Mouse (Mus musculus) forebrain, embryonic 15.5 days (tissue): ENCODE measurements around the gene Dnttip1. TPM values are rescaled to one million over a fixed set of nuclear protein-coding genes. Genes with fewer than 3 reads are reported as not detected.
"Not testable (repeated sequence)": the region's sequence is repeated elsewhere in the genome, so short reads cannot be mapped to it uniquely, and the experiment has no call there.

Experiments
- ATAC-seq: fragments of 200-750 bp; cut with Nextera tagmentation; replicated peaks from 2 replicates; pipeline ENCODE4 v1.8.0; 2017; ENCODE audit warnings: mild to moderate bottlenecking, moderate TSS enrichment, moderate library complexity
- H3K27ac ChIP-seq: fragments of 300-500 bp; sonication (generic); replicated peaks from 2 replicates; pipeline ENCODE4 v1.5.1; 2015; ENCODE audit warnings: mild to moderate bottlenecking, inconsistent platforms
- H3K27me3 ChIP-seq: fragments of 300-500 bp; sonication (generic); 2 replicates; pipeline ENCODE4 v1.6.1; 2015; ENCODE audit warnings: inconsistent platforms
- H3K36me3 ChIP-seq: fragments of 300-500 bp; sonication (generic); 2 replicates; pipeline ENCODE4 v1.6.1; 2015; ENCODE audit warnings: mild to moderate bottlenecking, inconsistent platforms
- H3K4me1 ChIP-seq: fragments of 300-500 bp; sonication (generic); 2 replicates; pipeline ENCODE4 v1.6.1; 2015; ENCODE audit warnings: inconsistent platforms
- H3K4me2 ChIP-seq: fragments of 300-500 bp; sonication (generic); replicated peaks from 2 replicates; pipeline ENCODE4 v1.6.1; 2015; ENCODE audit warnings: mild to moderate bottlenecking, inconsistent platforms
- H3K4me3 ChIP-seq: fragments of 300-500 bp; sonication (generic); 2 replicates; pipeline ENCODE4 v1.5.1; 2015; ENCODE audit warnings: mild to moderate bottlenecking, inconsistent platforms
- H3K9ac ChIP-seq: fragments of 300-500 bp; sonication (generic); replicated peaks from 2 replicates; pipeline ENCODE4 v1.6.1; 2015; ENCODE audit warnings: mild to moderate bottlenecking, inconsistent platforms
- H3K9me3 ChIP-seq: fragments of 300-500 bp; sonication (generic); 2 replicates; pipeline ENCODE4 v1.6.1; 2016; ENCODE audit warnings: inconsistent platforms
- WGBS: fragments of 180-500 bp; shearing (Covaris S2); methylation state at CpG from one replicate; pipeline ENCODE4 v1.1.7; 2015; ENCODE audit warnings: mixed read lengths; 5-methylcytosine and 5-hydroxymethylcytosine counted together
- polyA plus RNA-seq: library from polyadenylated mRNA; unstranded; fragments of >200 nt; fragmentation: Nextera tagmentation; extraction: Ambion mirVana; gene quantifications from 2 replicates; pipeline ENCODE4 v1.2.1, GENCODE M21; 2015

Dnttip1 gene
- 73.9 and 74.9 TPM in 2 replicates for polyA plus RNA-seq

GRCm38 (mm10) chr2:164745843-164746479 is at the start of gene Dnttip1, which contains the start of gene Wfdc3:
Gene Dnttip1 (plus strand): TSS chr2:164745983.
Gene Wfdc3 (minus strand): TSS chr2:164745931.
- Histone ChIP-seq H3K4me3 (peak within 1 kb of the TSS; percentile 86), H3K27me3 (no peaks in the 10 kb centered on the region), H3K9ac (peak within 1 kb of the TSS; percentile 90), H3K9me3 (no peaks in the 10 kb centered on the region), H3K4me2 (peak within 1 kb of the TSS; percentile 80), H3K27ac (peak within 1 kb of the TSS; percentile 71), H3K36me3 (peaks cover 21% of the 10 kb centered on the region; the same call in 1 of the 2 replicates), H3K4me1 (peaks cover 34% of the 10 kb centered on the region)
- 2% methylated on average over 66 of the region's 70 CpGs for WGBS
- peak; percentile 90 for ATAC-seq

GRCm38 (mm10) chr2:164698201-164698600 is 47.6 kb upstream of the Dnttip1 start, which contains the start of gene Spint4:
Gene Spint4 (plus strand): TSS chr2:164698501.
- Histone ChIP-seq H3K4me1 (no peaks in the 10 kb centered on the region), H3K27me3 (no peaks in the 10 kb centered on the region), H3K4me2 (no peak within 1 kb of the TSS), H3K27ac (no peak within 1 kb of the TSS), H3K36me3 (no peaks in the 10 kb centered on the region), H3K4me3 (no peak within 1 kb of the TSS), H3K9me3 (no peaks in the 10 kb centered on the region), H3K9ac (no peak within 1 kb of the TSS)
- WGBS = 76% methylated on average over 4 of the region's 4 CpGs
- no peak for ATAC-seq

- no peak overlapping the region for H3K9ac ChIP-seq
- H3K27ac ChIP-seq = no peak overlapping the region
- H3K27me3 ChIP-seq = no peaks in the 10 kb centered on the region
- H3K36me3 ChIP-seq = no peaks in the 10 kb centered on the region
- no peak overlapping the region for H3K4me2 ChIP-seq
- no peak overlapping the region for H3K4me3 ChIP-seq
- no peaks in the 10 kb centered on the region for H3K9me3 ChIP-seq
- ATAC-seq = no peak
- WGBS = 83% methylated on average over 5 of the region's 5 CpGs
- H3K4me1 ChIP-seq = no peaks in the 10 kb centered on the region
These were observed 44.8 kb upstream of the Dnttip1 start for GRCm38 (mm10) chr2:164700959-164701358.

GRCm38 (mm10) chr2:164701761-164702160 is 44.0 kb upstream of the Dnttip1 start:
- Histone ChIP-seq H3K36me3 (no peaks in the 10 kb centered on the region), H3K9ac (no peak overlapping the region), H3K27ac (no peak overlapping the region), H3K27me3 (no peaks in the 10 kb centered on the region), H3K9me3 (no peaks in the 10 kb centered on the region), H3K4me2 (no peak overlapping the region), H3K4me3 (no peak overlapping the region), H3K4me1 (no peaks in the 10 kb centered on the region)
- ATAC-seq = no peak
- WGBS = 93% methylated on average over 5 of the region's 5 CpGs

- H3K27ac ChIP-seq = no peak overlapping the region
- no peak overlapping the region for H3K4me3 ChIP-seq
- no peaks in the 10 kb centered on the region for H3K27me3 ChIP-seq
- H3K9me3 ChIP-seq = no peaks in the 10 kb centered on the region
- no peaks in the 10 kb centered on the region for H3K4me1 ChIP-seq
- ATAC-seq = no peak
- H3K36me3 ChIP-seq = no peaks in the 10 kb centered on the region
- no peak overlapping the region for H3K4me2 ChIP-seq
- WGBS = 79% methylated on average over 5 of the region's 5 CpGs
- H3K9ac ChIP-seq = no peak overlapping the region
These were observed 41.5 kb upstream of the Dnttip1 start for GRCm38 (mm10) chr2:164704235-164704634.

- WGBS = 91% methylated on average over 6 of the region's 6 CpGs
- no peak overlapping the region for H3K4me3 ChIP-seq
- ATAC-seq = no peak
These were observed 40.5 kb upstream of the Dnttip1 start for GRCm38 (mm10) chr2:164705328-164705727.

GRCm38 (mm10) chr2:164705991-164706390 is 39.8 kb upstream of the Dnttip1 start:
- no peak for ATAC-seq
- no peak overlapping the region for H3K4me3 ChIP-seq
- no peak overlapping the region for H3K9ac ChIP-seq
- H3K4me2 ChIP-seq = no peak overlapping the region
- 94% methylated on average over 14 of the region's 14 CpGs for WGBS
- no peak overlapping the region for H3K27ac ChIP-seq
- H3K27me3 ChIP-seq = no peaks in the 10 kb centered on the region
- no peaks in the 10 kb centered on the region for H3K9me3 ChIP-seq
- H3K36me3 ChIP-seq = no peaks in the 10 kb centered on the region
- no peaks in the 10 kb centered on the region for H3K4me1 ChIP-seq

More at GRCm38 (mm10) chr2:164705328-164705727, 40.5 kb upstream of the Dnttip1 start:
- Histone ChIP-seq H3K27ac (no peak overlapping the region), H3K9me3 (no peaks in the 10 kb centered on the region), H3K4me1 (no peaks in the 10 kb centered on the region), H3K4me2 (no peak overlapping the region), H3K9ac (no peak overlapping the region), H3K36me3 (no peaks in the 10 kb centered on the region), H3K27me3 (no peaks in the 10 kb centered on the region)

GRCm38 (mm10) chr2:164715005-164715404 is 30.8 kb upstream of the Dnttip1 start, which contains the start of gene Spint5:
Gene Spint5 (plus strand): TSS chr2:164715305.
- H3K27me3 ChIP-seq = no peaks in the 10 kb centered on the region
- no peaks in the 10 kb centered on the region for H3K36me3 ChIP-seq
- no peak within 1 kb of the TSS for H3K27ac ChIP-seq
- H3K4me3 ChIP-seq = no peak within 1 kb of the TSS
- no peaks in the 10 kb centered on the region for H3K4me1 ChIP-seq
- no peak for ATAC-seq
- no peak within 1 kb of the TSS for H3K9ac ChIP-seq
- no peaks in the 10 kb centered on the region for H3K9me3 ChIP-seq
- WGBS = 78% methylated on average over 6 of the region's 6 CpGs
- H3K4me2 ChIP-seq = no peak within 1 kb of the TSS

GRCm38 (mm10) chr2:164716194-164716786 is 29.5 kb upstream of the Dnttip1 start:
- not testable (repeated sequence) for H3K9me3 ChIP-seq, H3K4me1 ChIP-seq, H3K9ac ChIP-seq, H3K27me3 ChIP-seq, ATAC-seq, H3K4me2 ChIP-seq, H3K36me3 ChIP-seq, H3K4me3 ChIP-seq, H3K27ac ChIP-seq
- WGBS = 94% methylated on average over 23 of the region's 23 CpGs

GRCm38 (mm10) chr2:164723276-164723675 is 22.5 kb upstream of the Dnttip1 start:
- Histone ChIP-seq H3K27me3 (no peaks in the 10 kb centered on the region), H3K4me2 (no peak overlapping the region), H3K9ac (no peak overlapping the region), H3K4me3 (no peak overlapping the region), H3K4me1 (no peaks in the 10 kb centered on the region), H3K9me3 (no peaks in the 10 kb centered on the region), H3K36me3 (no peaks in the 10 kb centered on the region), H3K27ac (no peak overlapping the region)
- 68% methylated on average over 4 of the region's 4 CpGs for WGBS
- no peak for ATAC-seq

GRCm38 (mm10) chr2:164725895-164726619 is 19.7 kb upstream of the Dnttip1 start:
- Histone ChIP-seq H3K4me2 (no peak overlapping the region), H3K9ac (no peak overlapping the region), H3K36me3 (no peaks in the 10 kb centered on the region), H3K4me3 (no peak overlapping the region), H3K27ac (no peak overlapping the region), H3K9me3 (no peaks in the 10 kb centered on the region), H3K27me3 (no peaks in the 10 kb centered on the region), H3K4me1 (no peaks in the 10 kb centered on the region)
- WGBS = 31% methylated on average over 6 of the region's 6 CpGs
- ATAC-seq = no peak

- Histone ChIP-seq H3K9me3 (no peaks in the 10 kb centered on the region), H3K4me1 (no peaks in the 10 kb centered on the region), H3K36me3 (no peaks in the 10 kb centered on the region), H3K27me3 (no peaks in the 10 kb centered on the region), H3K4me2 (no peak overlapping the region), H3K4me3 (no peak overlapping the region), H3K9ac (no peak overlapping the region), H3K27ac (no peak overlapping the region)
- 82% methylated on average over 5 of the region's 5 CpGs for WGBS
- no peak for ATAC-seq
These were observed 14.1 kb upstream of the Dnttip1 start for GRCm38 (mm10) chr2:164731719-164732118.
